Mouse (Mus musculus): Measurements from ENCODE around the gene Gpr162. TPM values are rescaled to one million over a fixed set of nuclear protein-coding genes. Genes with fewer than 3 reads are reported as not detected.
A peak's percentile ranks its signal among the peaks of the same experiment; 100 is the strongest.

Gene Gpr162
- 0.82 and 7.7 TPM in 2 replicates for polyA plus RNA-seq (2012; ENCODE audit: insufficient read depth, low replicate concordance)

- H3K9me3 ChIP-seq, result no peaks in the 10 kb centered on the region
- H3K27me3 ChIP-seq (replicated peaks), result peaks cover 93% of the 10 kb centered on the region
- peak within 1 kb of the TSS; percentile 90 for H3K4me3 ChIP-seq (replicated peaks)
- H3K4me1 ChIP-seq, result peaks cover 39% of the 10 kb centered on the region
- H3K36me3 ChIP-seq (replicated peaks; ENCODE audit: low read length), result no peaks in the 10 kb centered on the region
- no peak for TF ChIP-seq FLI1 (IDR thresholded peaks at IDR 0.05; ENCODE audit: low read length)
- TF ChIP-seq GATA1 (IDR thresholded peaks at IDR 0.05; ENCODE audit: borderline replicate concordance, low read length), result no peak
Measured at GRCm38 (mm10) chr6:124863658-124864298, at the start of gene Gpr162. Gpr162 (minus strand) TSS chr6:124863983.

- peaks cover 84% of the 10 kb centered on the region for H3K27me3 ChIP-seq (replicated peaks)
- H3K4me3 ChIP-seq (replicated peaks), result no peak overlapping the region
- no peak for TF ChIP-seq FLI1 (IDR thresholded peaks at IDR 0.05; ENCODE audit: low read length)
- no peak for TF ChIP-seq GATA1 (IDR thresholded peaks at IDR 0.05; ENCODE audit: borderline replicate concordance, low read length)
- peaks cover 67% of the 10 kb centered on the region for H3K4me1 ChIP-seq
- no peaks in the 10 kb centered on the region for H3K36me3 ChIP-seq (replicated peaks; ENCODE audit: low read length)
- H3K9me3 ChIP-seq, result no peaks in the 10 kb centered on the region
Measured at GRCm38 (mm10) chr6:124913214-124913613, 49.4 kb upstream of the Gpr162 start.

- Histone ChIP-seq H3K4me1 (peaks cover 61% of the 10 kb centered on the region), H3K4me3 (replicated peaks) (peak within 1 kb of the TSS; percentile 53), H3K9me3 (no peaks in the 10 kb centered on the region), H3K27me3 (replicated peaks) (peaks cover 76% of the 10 kb centered on the region), H3K36me3 (replicated peaks; ENCODE audit: low read length) (no peaks in the 10 kb centered on the region)
- TF ChIP-seq GATA1 (IDR thresholded peaks at IDR 0.05; ENCODE audit: borderline replicate concordance, low read length), result no peak
- TF ChIP-seq FLI1 (IDR thresholded peaks at IDR 0.05; ENCODE audit: low read length), result no peak
Measured at GRCm38 (mm10) chr6:124911533-124912218, 47.9 kb upstream of the Gpr162 start, which contains the start of gene Lag3. Lag3 (minus strand) TSS chr6:124911705.

GRCm38 (mm10) chr6:124910032-124910431 is 46.2 kb upstream of the Gpr162 start:
- H3K9me3 ChIP-seq, result no peaks in the 10 kb centered on the region
- no peak overlapping the region for H3K4me3 ChIP-seq (replicated peaks)
- no peaks in the 10 kb centered on the region for H3K36me3 ChIP-seq (replicated peaks; ENCODE audit: low read length)
- H3K27me3 ChIP-seq (replicated peaks), result peaks cover 62% of the 10 kb centered on the region
- peaks cover 45% of the 10 kb centered on the region for H3K4me1 ChIP-seq
- TF ChIP-seq FLI1 (IDR thresholded peaks at IDR 0.05; ENCODE audit: low read length) (no peak), GATA1 (IDR thresholded peaks at IDR 0.05; ENCODE audit: borderline replicate concordance, low read length) (no peak)

GRCm38 (mm10) chr6:124907767-124908166 is 44.0 kb upstream of the Gpr162 start:
- H3K9me3 ChIP-seq, result no peaks in the 10 kb centered on the region
- TF ChIP-seq GATA1 (IDR thresholded peaks at IDR 0.05; ENCODE audit: borderline replicate concordance, low read length) (no peak), FLI1 (IDR thresholded peaks at IDR 0.05; ENCODE audit: low read length) (no peak)
- H3K4me3 ChIP-seq (replicated peaks), result no peak overlapping the region
- no peaks in the 10 kb centered on the region for H3K36me3 ChIP-seq (replicated peaks; ENCODE audit: low read length)
- H3K4me1 ChIP-seq, result peaks cover 41% of the 10 kb centered on the region
- H3K27me3 ChIP-seq (replicated peaks), result peaks cover 42% of the 10 kb centered on the region

- H3K4me1 ChIP-seq, result peaks cover 45% of the 10 kb centered on the region
- peaks cover 32% of the 10 kb centered on the region for H3K27me3 ChIP-seq (replicated peaks)
- H3K36me3 ChIP-seq (replicated peaks; ENCODE audit: low read length), result no peaks in the 10 kb centered on the region
- H3K4me3 ChIP-seq (replicated peaks), result no peak overlapping the region
- TF ChIP-seq FLI1 (IDR thresholded peaks at IDR 0.05; ENCODE audit: low read length) (no peak), GATA1 (IDR thresholded peaks at IDR 0.05; ENCODE audit: borderline replicate concordance, low read length) (no peak)
- H3K9me3 ChIP-seq, result no peaks in the 10 kb centered on the region
Measured at GRCm38 (mm10) chr6:124904991-124905860, 41.4 kb upstream of the Gpr162 start.

GRCm38 (mm10) chr6:124904161-124904981 is 40.6 kb upstream of the Gpr162 start:
- no peaks in the 10 kb centered on the region for H3K36me3 ChIP-seq (replicated peaks; ENCODE audit: low read length)
- H3K4me1 ChIP-seq, result peaks cover 40% of the 10 kb centered on the region
- H3K27me3 ChIP-seq (replicated peaks), result peaks cover 28% of the 10 kb centered on the region
- no peak for TF ChIP-seq FLI1 (IDR thresholded peaks at IDR 0.05; ENCODE audit: low read length)
- TF ChIP-seq GATA1 (IDR thresholded peaks at IDR 0.05; ENCODE audit: borderline replicate concordance, low read length), result no peak
- no peaks in the 10 kb centered on the region for H3K9me3 ChIP-seq
- peak overlapping the region; percentile 93 for H3K4me3 ChIP-seq (replicated peaks)

GRCm38 (mm10) chr6:124903580-124904151 is 39.9 kb upstream of the Gpr162 start:
- TF ChIP-seq GATA1 (IDR thresholded peaks at IDR 0.05; ENCODE audit: borderline replicate concordance, low read length) (no peak), FLI1 (IDR thresholded peaks at IDR 0.05; ENCODE audit: low read length) (no peak)
- Histone ChIP-seq H3K36me3 (replicated peaks; ENCODE audit: low read length) (no peaks in the 10 kb centered on the region), H3K4me3 (replicated peaks) (peak overlapping the region; percentile 93), H3K9me3 (no peaks in the 10 kb centered on the region), H3K27me3 (replicated peaks) (peaks cover 25% of the 10 kb centered on the region), H3K4me1 (peaks cover 40% of the 10 kb centered on the region)
